Mouse (Mus musculus) forebrain, embryonic 15.5 days (tissue): ENCODE results near the gene Tbc1d14. TPM values are rescaled to one million over a fixed set of nuclear protein-coding genes. Genes with fewer than 3 reads are reported as not detected.

Source experiments
- ATAC-seq: fragments of 200-750 bp; cut with Nextera tagmentation; replicated peaks from 2 replicates; pipeline ENCODE4 v1.8.0; 2017; ENCODE audit warnings: mild to moderate bottlenecking, moderate TSS enrichment, moderate library complexity
- H3K27ac ChIP-seq: fragments of 300-500 bp; sonication (generic); replicated peaks from 2 replicates; pipeline ENCODE4 v1.5.1; 2015; ENCODE audit warnings: mild to moderate bottlenecking, inconsistent platforms
- H3K27me3 ChIP-seq: fragments of 300-500 bp; sonication (generic); 2 replicates; pipeline ENCODE4 v1.6.1; 2015; ENCODE audit warnings: inconsistent platforms
- H3K36me3 ChIP-seq: fragments of 300-500 bp; sonication (generic); 2 replicates; pipeline ENCODE4 v1.6.1; 2015; ENCODE audit warnings: mild to moderate bottlenecking, inconsistent platforms
- H3K4me1 ChIP-seq: fragments of 300-500 bp; sonication (generic); 2 replicates; pipeline ENCODE4 v1.6.1; 2015; ENCODE audit warnings: inconsistent platforms
- H3K4me2 ChIP-seq: fragments of 300-500 bp; sonication (generic); replicated peaks from 2 replicates; pipeline ENCODE4 v1.6.1; 2015; ENCODE audit warnings: mild to moderate bottlenecking, inconsistent platforms
- H3K4me3 ChIP-seq: fragments of 300-500 bp; sonication (generic); 2 replicates; pipeline ENCODE4 v1.5.1; 2015; ENCODE audit warnings: mild to moderate bottlenecking, inconsistent platforms
- H3K9ac ChIP-seq: fragments of 300-500 bp; sonication (generic); replicated peaks from 2 replicates; pipeline ENCODE4 v1.6.1; 2015; ENCODE audit warnings: mild to moderate bottlenecking, inconsistent platforms
- H3K9me3 ChIP-seq: fragments of 300-500 bp; sonication (generic); 2 replicates; pipeline ENCODE4 v1.6.1; 2016; ENCODE audit warnings: inconsistent platforms
- WGBS: fragments of 180-500 bp; shearing (Covaris S2); methylation state at CpG from one replicate; pipeline ENCODE4 v1.1.7; 2015; ENCODE audit warnings: mixed read lengths; 5-methylcytosine and 5-hydroxymethylcytosine counted together
- polyA plus RNA-seq: library from polyadenylated mRNA; unstranded; fragments of >200 nt; fragmentation: Nextera tagmentation; extraction: Ambion mirVana; gene quantifications from 2 replicates; pipeline ENCODE4 v1.2.1, GENCODE M21; 2015

The Tbc1d14 gene
- polyA plus RNA-seq, 1 experiment from 2014 or later = 104 TPM

- no peak overlapping the region for H3K9ac ChIP-seq
- H3K4me1 ChIP-seq = peaks cover 3% of the 10 kb centered on the region
- WGBS = 76% methylated on average over 4 of the region's 4 CpGs
- no peaks in the 10 kb centered on the region for H3K9me3 ChIP-seq
- H3K27me3 ChIP-seq = no peaks in the 10 kb centered on the region
- ATAC-seq = no peak
- no peaks in the 10 kb centered on the region for H3K36me3 ChIP-seq
- H3K4me2 ChIP-seq = no peak overlapping the region
- H3K27ac ChIP-seq = no peak overlapping the region
- no peak overlapping the region for H3K4me3 ChIP-seq
These were observed 31.6 kb downstream of the Tbc1d14 start for GRCm38 (mm10) chr5:36561509-36561908.

DNA sequence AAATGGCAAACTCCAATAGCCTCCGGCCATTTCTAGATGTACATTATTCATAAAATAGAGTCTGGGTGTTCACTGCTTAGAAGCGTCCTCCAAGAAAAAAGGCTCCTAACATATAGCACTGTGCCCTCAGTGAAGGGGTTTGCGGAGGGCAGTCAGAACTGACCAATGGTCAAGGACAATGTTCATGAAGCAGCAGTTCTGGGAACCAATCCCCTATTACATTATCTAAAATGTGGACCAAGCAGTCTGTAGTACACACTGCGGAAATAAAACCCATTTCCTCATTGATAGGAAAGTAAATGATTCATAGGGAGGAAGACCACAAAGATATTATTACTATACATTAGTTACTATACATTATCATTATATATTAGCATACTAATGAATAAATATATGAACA lies 32.6 kb downstream of the Tbc1d14 start:
- Histone ChIP-seq H3K9me3 (no peaks in the 10 kb centered on the region), H3K9ac (no peak overlapping the region), H3K36me3 (no peaks in the 10 kb centered on the region), H3K4me3 (no peak overlapping the region), H3K27me3 (no peaks in the 10 kb centered on the region), H3K4me1 (peaks cover 7% of the 10 kb centered on the region), H3K27ac (no peak overlapping the region), H3K4me2 (no peak overlapping the region)
- no peak for ATAC-seq
- WGBS = 92% methylated on average over 4 of the region's 4 CpGs

DNA sequence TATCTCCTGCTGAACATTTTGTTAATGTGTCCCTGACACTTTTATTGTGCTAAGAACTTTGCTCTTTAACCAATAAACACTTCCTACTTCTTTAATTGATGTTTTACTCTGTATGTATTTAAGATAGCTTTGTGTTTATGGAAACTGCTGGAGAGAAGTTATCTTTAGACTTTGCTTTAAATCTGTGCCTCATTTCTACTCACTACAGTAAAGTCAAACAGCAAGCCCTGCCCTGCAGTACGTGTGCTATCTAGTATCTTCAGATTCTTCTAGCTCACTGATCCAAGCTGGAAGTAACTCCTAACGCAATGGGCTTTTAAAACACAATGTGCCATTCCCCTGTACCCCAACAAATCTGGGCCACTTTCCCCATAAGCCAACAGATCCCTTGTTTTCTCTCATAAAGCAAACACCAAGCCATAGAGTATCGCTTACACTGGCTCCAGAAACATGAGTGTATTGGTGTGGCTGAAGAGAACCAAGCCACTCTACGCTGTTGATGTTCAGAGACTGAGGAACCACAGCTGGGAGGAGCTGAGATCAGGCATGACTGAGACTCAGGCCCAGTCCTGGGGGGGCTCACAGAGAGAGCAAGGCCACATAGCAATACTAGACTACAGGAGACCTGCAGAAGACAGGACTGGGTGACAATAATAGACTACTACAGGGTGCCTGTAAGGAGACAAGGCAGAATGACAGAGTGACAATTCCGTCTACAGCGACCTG lies 33.4 kb downstream of the Tbc1d14 start:
- Histone ChIP-seq H3K9me3 (no peaks in the 10 kb centered on the region), H3K27ac (no peak overlapping the region), H3K27me3 (no peaks in the 10 kb centered on the region), H3K4me1 (peaks cover 7% of the 10 kb centered on the region), H3K9ac (no peak overlapping the region), H3K36me3 (no peaks in the 10 kb centered on the region), H3K4me3 (no peak overlapping the region), H3K4me2 (no peak overlapping the region)
- WGBS = 90% methylated on average over 6 of the region's 6 CpGs
- ATAC-seq = no peak

DNA sequence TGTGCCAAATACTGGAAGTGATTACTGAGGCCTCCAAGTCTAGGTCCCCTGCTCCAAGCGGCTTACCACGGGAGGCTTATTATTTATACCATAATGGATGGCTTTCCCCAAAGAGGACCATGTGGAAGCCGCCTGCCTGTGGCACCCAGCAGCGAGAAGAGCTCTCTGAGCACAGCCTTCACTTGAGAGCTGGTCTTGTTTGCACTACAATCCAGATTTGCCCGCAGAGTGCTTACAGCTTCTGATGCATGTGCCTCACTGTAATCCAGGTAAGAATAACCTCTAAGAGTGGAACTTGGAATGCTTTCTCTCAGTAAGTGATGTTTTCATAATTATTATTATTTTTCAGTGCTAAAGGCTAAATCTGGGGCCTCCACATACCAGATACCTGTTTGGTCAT lies 34.0 kb downstream of the Tbc1d14 start:
- Histone ChIP-seq H3K4me1 (peaks cover 7% of the 10 kb centered on the region), H3K36me3 (no peaks in the 10 kb centered on the region), H3K27ac (no peak overlapping the region), H3K27me3 (no peaks in the 10 kb centered on the region), H3K4me2 (no peak overlapping the region), H3K4me3 (no peak overlapping the region), H3K9ac (no peak overlapping the region), H3K9me3 (no peaks in the 10 kb centered on the region)
- WGBS = 73% methylated on average over 5 of the region's 5 CpGs
- ATAC-seq = no peak

- no peak for ATAC-seq
- peaks cover 7% of the 10 kb centered on the region for H3K4me1 ChIP-seq
- H3K27me3 ChIP-seq = no peaks in the 10 kb centered on the region
- H3K4me3 ChIP-seq = no peak overlapping the region
- no peak overlapping the region for H3K27ac ChIP-seq
- H3K36me3 ChIP-seq = no peaks in the 10 kb centered on the region
- no peak overlapping the region for H3K4me2 ChIP-seq
- H3K9me3 ChIP-seq = no peaks in the 10 kb centered on the region
- no peak overlapping the region for H3K9ac ChIP-seq
- 88% methylated on average over 2 of the region's 2 CpGs for WGBS
These were observed 34.5 kb downstream of the Tbc1d14 start for GRCm38 (mm10) chr5:36558526-36558925.

- no peaks in the 10 kb centered on the region for H3K27me3 ChIP-seq
- WGBS = 50% methylated on average over 7 of the region's 7 CpGs
- no peak overlapping the region for H3K27ac ChIP-seq
- H3K4me2 ChIP-seq = no peak overlapping the region
- peaks cover 7% of the 10 kb centered on the region for H3K4me1 ChIP-seq
- no peaks in the 10 kb centered on the region for H3K36me3 ChIP-seq
- H3K9ac ChIP-seq = no peak overlapping the region
- H3K9me3 ChIP-seq = no peaks in the 10 kb centered on the region
- ATAC-seq = no peak
- H3K4me3 ChIP-seq = no peak overlapping the region
These were observed 35.3 kb downstream of the Tbc1d14 start for GRCm38 (mm10) chr5:36557584-36558308.

DNA sequence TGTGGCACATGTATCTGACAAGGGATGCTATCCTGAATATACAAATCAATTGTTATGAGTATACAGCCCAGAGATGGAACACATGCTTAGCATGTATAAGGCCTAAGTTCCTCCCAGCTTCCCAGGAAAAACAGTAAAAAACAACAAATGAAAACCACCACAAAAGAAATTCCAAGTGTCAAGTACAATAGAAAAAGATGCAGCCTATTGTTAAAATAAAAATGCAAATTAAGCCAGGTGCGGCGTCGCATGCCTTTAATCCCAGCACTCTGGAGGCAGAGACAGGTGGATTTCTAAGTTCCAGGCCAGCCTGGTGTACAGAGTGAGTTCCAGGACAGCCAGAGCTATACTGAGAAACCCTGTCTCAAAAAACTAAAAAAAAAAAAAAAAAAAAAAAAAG lies 36.2 kb downstream of the Tbc1d14 start:
- Histone ChIP-seq H3K27ac (no peak overlapping the region), H3K4me3 (no peak overlapping the region), H3K4me1 (peaks cover 7% of the 10 kb centered on the region), H3K27me3 (no peaks in the 10 kb centered on the region), H3K4me2 (no peak overlapping the region), H3K9me3 (no peaks in the 10 kb centered on the region), H3K9ac (no peak overlapping the region), H3K36me3 (no peaks in the 10 kb centered on the region)
- ATAC-seq = no peak
- WGBS = 76% methylated on average over 3 of the region's 3 CpGs

- Histone ChIP-seq H3K27ac (no peak overlapping the region), H3K9me3 (no peaks in the 10 kb centered on the region), H3K4me1 (peaks cover 7% of the 10 kb centered on the region), H3K9ac (no peak overlapping the region), H3K4me3 (no peak overlapping the region), H3K4me2 (no peak overlapping the region), H3K27me3 (no peaks in the 10 kb centered on the region), H3K36me3 (no peaks in the 10 kb centered on the region)
- WGBS = 56% methylated on average over 4 of the region's 4 CpGs
- no peak for ATAC-seq
These were observed 36.8 kb downstream of the Tbc1d14 start for GRCm38 (mm10) chr5:36556289-36556688.

- Histone ChIP-seq H3K36me3 (no peaks in the 10 kb centered on the region), H3K9ac (no peak overlapping the region), H3K4me3 (no peak overlapping the region), H3K4me2 (no peak overlapping the region), H3K27ac (no peak overlapping the region), H3K9me3 (no peaks in the 10 kb centered on the region), H3K4me1 (peaks cover 7% of the 10 kb centered on the region), H3K27me3 (no peaks in the 10 kb centered on the region)
- ATAC-seq = no peak
- WGBS = 78% methylated on average over 5 of the region's 5 CpGs
These were observed 38.6 kb downstream of the Tbc1d14 start for GRCm38 (mm10) chr5:36554496-36554895.

- Histone ChIP-seq H3K4me1 (peaks cover 7% of the 10 kb centered on the region), H3K36me3 (no peaks in the 10 kb centered on the region), H3K4me3 (no peak overlapping the region), H3K27ac (no peak overlapping the region), H3K9me3 (no peaks in the 10 kb centered on the region), H3K27me3 (no peaks in the 10 kb centered on the region), H3K9ac (no peak overlapping the region), H3K4me2 (no peak overlapping the region)
- 86% methylated on average over 4 of the region's 4 CpGs for WGBS
- ATAC-seq = no peak
These were observed 39.2 kb downstream of the Tbc1d14 start for GRCm38 (mm10) chr5:36553886-36554285.

DNA sequence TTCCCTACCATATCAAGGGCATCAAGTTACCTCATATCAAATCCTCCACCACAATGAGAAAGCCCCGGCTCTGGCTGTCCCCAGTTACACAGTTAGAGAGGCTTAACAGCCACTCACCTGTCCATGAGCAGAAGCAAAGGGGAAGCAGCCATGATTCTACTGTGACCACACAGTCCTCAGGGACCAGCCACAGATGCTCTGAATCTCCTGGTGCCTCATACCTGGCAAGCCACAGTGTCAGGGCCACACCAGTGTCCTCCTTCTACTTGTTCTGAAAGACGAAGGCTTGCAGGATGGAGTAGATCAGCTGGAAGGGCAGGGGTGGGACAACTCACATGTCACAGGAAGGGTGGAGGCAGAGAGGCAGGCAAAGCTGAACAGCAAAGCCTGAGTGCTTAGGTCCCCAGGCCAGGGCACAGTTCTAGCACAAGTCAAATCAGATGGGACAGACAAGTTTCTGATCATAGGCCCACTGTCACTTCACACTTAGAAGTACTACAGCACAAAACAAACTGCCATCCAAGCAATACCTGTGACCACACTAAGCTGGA lies 39.9 kb downstream of the Tbc1d14 start:
- 77% methylated on average over 2 of the region's 2 CpGs for WGBS
- peaks cover 7% of the 10 kb centered on the region for H3K4me1 ChIP-seq
- H3K36me3 ChIP-seq = no peaks in the 10 kb centered on the region
- H3K9me3 ChIP-seq = no peaks in the 10 kb centered on the region
- no peak overlapping the region for H3K27ac ChIP-seq
- H3K27me3 ChIP-seq = no peaks in the 10 kb centered on the region
- no peak for ATAC-seq
- no peak overlapping the region for H3K9ac ChIP-seq
- no peak overlapping the region for H3K4me2 ChIP-seq
- no peak overlapping the region for H3K4me3 ChIP-seq

- Histone ChIP-seq H3K9ac (no peak overlapping the region), H3K36me3 (no peaks in the 10 kb centered on the region), H3K4me2 (no peak overlapping the region), H3K4me1 (peaks cover 5% of the 10 kb centered on the region), H3K27ac (no peak overlapping the region), H3K9me3 (no peaks in the 10 kb centered on the region), H3K27me3 (no peaks in the 10 kb centered on the region), H3K4me3 (no peak overlapping the region)
- ATAC-seq = no peak
- 98% methylated on average over 4 of the region's 4 CpGs for WGBS
These were observed 40.7 kb downstream of the Tbc1d14 start for GRCm38 (mm10) chr5:36552391-36552790.
